Mouse (Mus musculus): ENCODE results near the gene Usp32.

- TF ChIP-seq TAL1 (conservative IDR thresholded peaks at IDR 0.05; ENCODE audit: low read depth, low read length) (no peak), CTCF (IDR thresholded peaks at IDR 0.05; ENCODE audit: low read depth, low read length) (no peak), GATA1 (IDR thresholded peaks at IDR 0.05; ENCODE audit: borderline replicate concordance, low read length) (no peak)
Measured at GRCm38 (mm10) chr11:85139581-85140540, at the start of gene Usp32.
